Mouse (Mus musculus) erythroblast, embryonic 14.5 days (primary cell): Measurements from ENCODE around the gene Rae1.

Experiments used
- GATA1 ChIP-seq: IDR thresholded peaks from 2 replicates; pipeline ENCODE4 v1.6.1; 2012; ENCODE audit warnings: low read length, inconsistent platforms, mixed read lengths
- TAL1 ChIP-seq: IDR thresholded peaks from 3 replicates; pipeline ENCODE4 v1.6.1; 2012; ENCODE audit warnings: low read length, inconsistent platforms, mixed read lengths

DNA sequence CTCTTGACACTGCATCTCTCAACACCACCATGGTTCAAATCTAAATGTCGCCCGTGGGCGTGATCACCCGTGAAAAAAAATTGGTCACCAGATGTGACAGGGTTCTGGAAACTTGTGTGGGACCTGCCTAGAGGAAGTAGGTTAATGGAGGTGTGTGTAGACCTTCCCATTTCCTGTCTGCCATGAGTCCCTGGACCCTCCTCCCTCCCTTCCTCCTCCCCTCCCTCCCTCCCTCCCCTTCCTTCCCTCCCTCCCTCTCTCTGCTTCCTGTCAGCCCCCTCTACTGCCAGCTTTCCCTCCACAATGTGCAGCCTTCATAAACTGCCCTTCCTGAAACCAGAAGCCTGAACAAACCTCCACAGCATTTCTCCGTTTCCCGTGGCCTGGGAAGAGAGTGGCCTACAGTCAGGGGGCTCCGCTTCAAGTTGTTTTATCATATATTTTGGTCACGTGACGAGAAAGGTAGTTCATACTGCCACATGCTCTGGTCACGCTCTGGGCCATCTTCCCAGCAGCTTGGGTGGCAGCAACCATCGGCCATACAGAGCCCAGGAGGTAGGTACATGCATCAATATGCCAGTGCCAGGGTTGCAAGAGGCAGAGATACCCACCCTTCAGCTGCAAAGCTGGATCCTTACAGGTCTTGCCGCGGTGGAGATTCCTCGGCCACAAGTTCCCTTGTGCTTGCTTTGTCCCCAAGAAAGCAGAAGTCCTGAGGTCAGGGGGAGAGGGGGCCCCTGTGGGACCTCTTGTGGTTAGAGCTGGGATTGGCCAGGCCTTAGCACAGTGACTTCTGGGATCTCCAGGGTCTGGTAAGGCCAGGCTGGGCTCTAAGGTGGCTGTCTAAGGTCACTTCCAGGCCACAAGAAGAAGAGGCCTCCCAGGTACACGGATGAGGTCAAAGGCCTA lies 61.8 kb downstream of the Rae1 start:
- TF ChIP-seq GATA1 (no peak), TAL1 (no peak)
